Mouse (Mus musculus) kidney, adult 2 months (tissue): ENCODE data around the gene Hc.

Experiments
- CTCF ChIP-seq: fragments of 200-500 bp; conservative IDR thresholded peaks from 2 replicates; pipeline ENCODE4 v1.5.1; 2011; ENCODE audit warnings: low read depth, mild to moderate bottlenecking, control low read depth, low read length, moderate library complexity, mixed read lengths; ENCODE audit not compliant: insufficient read depth, insufficient read length
- POLR2A ChIP-seq: fragments of 200-500 bp; IDR thresholded peaks from one replicate; pipeline ENCODE4 v1.6.1; 2011; ENCODE audit warnings: low read depth, low read length, control low read depth

GRCm38 (mm10) chr2:35063333-35064030, 2.2 kb upstream of the Hc start:
- TF ChIP-seq POLR2A (no peak), CTCF (no peak)
